Mouse (Mus musculus): ENCODE measurements at regions not wholly inside any gene's neighbourhood (a gene's known extent, or its start where the extent isn't known, plus 50 kb on each side); places are given as distances from the start of the nearest gene placed in this dataset.

- WGBS (ENCODE audit: insufficient replicate concordance) = 60% methylated on average over 2 of the region's 2 CpGs
- H3K36me3 ChIP-seq (ENCODE audit: control insufficient read depth, insufficient read depth, low read length) = no peaks in the 10 kb centered on the region
- ATAC-seq (replicated peaks; ENCODE audit: insufficient number of reproducible peaks, low FRiP score, low TSS enrichment) = no peak
- no peak overlapping the region for H3K4me2 ChIP-seq
- no peaks in the 10 kb centered on the region for H3K27me3 ChIP-seq (ENCODE audit: control insufficient read depth, insufficient read depth, low read length)
- no peak overlapping the region for H3K9ac ChIP-seq (ENCODE audit: low read depth, low read length)
- H3K4me1 ChIP-seq (ENCODE audit: control insufficient read depth, insufficient read depth, low read length) = no peaks in the 10 kb centered on the region
- no peak overlapping the region for H3K4me3 ChIP-seq (ENCODE audit: low read depth, low read length)
- H3K9me3 ChIP-seq (replicated peaks; ENCODE audit: control insufficient read depth, low read length) = no peaks in the 10 kb centered on the region
- H3K27ac ChIP-seq (ENCODE audit: low read depth, low read length) = no peak overlapping the region
Measured at GRCm38 (mm10) chr2:46678366-46678765, 1561.2 kb upstream of the Zeb2 start.

DNA sequence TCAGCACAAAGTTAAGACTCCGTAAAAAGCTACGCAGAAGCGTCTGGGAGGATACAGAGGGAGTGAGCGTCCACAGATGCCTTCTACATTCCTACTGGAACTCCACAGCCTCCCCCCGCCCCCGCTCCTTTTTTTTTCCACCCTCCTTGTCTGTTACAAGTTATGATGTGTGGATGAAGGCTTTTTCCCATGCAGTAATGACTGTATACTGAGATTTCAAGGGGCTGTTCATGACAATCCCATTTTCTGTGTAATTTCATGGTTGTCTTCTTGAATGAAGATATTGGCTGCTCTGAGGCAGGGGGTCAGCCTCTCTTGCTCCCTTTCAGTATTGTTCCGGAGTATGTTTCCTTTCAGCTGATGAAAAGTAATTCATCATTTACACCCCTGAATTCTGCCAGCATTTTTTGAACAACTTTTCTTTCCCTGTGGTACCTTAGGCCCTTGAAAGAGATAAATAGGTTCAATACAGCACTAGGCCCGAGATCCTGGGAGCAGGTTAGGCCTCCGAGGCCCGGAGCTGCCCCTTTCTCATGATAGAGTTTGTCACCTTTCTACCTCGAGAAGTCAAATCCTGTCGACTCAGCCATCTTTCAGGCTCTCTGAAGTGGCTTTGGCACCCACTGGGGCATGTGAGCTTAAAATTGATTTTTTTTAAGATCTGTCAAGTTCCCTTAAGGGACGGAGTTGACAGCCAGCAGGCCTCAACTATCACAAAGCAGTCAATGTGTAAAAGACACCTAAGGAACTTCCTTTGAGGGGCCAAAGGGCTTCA is 1552.5 kb upstream of the Zeb2 start:
- ATAC-seq (replicated peaks; ENCODE audit: insufficient number of reproducible peaks, low FRiP score, low TSS enrichment) = no peak
- Histone ChIP-seq H3K9me3 (replicated peaks; ENCODE audit: control insufficient read depth, low read length) (no peaks in the 10 kb centered on the region), H3K4me3 (ENCODE audit: low read depth, low read length) (no peak overlapping the region), H3K27ac (ENCODE audit: low read depth, low read length) (no peak overlapping the region), H3K9ac (ENCODE audit: low read depth, low read length) (no peak overlapping the region), H3K4me1 (ENCODE audit: control insufficient read depth, insufficient read depth, low read length) (no peaks in the 10 kb centered on the region; the same call in 1 of the 2 replicates), H3K27me3 (ENCODE audit: control insufficient read depth, insufficient read depth, low read length) (no peaks in the 10 kb centered on the region), H3K4me2 (no peak overlapping the region), H3K36me3 (ENCODE audit: control insufficient read depth, insufficient read depth, low read length) (no peaks in the 10 kb centered on the region)
- 67% methylated on average over 13 of the region's 13 CpGs for WGBS (ENCODE audit: insufficient replicate concordance)

DNA sequence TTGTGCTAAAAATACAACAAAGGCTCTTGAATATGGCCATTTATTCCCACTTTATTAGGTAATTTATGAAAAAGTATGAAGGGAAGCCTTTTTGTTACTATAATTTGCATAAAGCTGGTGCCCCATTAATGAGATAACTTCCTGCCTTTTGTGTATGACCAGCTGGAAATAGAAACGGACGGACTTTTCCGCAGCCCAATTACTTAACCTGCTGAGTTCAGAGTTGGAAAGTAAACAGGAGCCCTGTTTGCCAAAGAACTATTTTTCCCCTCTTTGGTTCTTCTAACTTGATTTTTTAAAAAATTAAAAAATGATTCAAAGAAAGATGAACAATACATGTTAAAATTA is 1549.8 kb upstream of the Zeb2 start:
- H3K4me1 ChIP-seq (ENCODE audit: control insufficient read depth, insufficient read depth, low read length) = no peaks in the 10 kb centered on the region; the same call in 1 of the 2 replicates
- H3K27me3 ChIP-seq (ENCODE audit: control insufficient read depth, insufficient read depth, low read length) = no peaks in the 10 kb centered on the region
- no peak for ATAC-seq (replicated peaks; ENCODE audit: insufficient number of reproducible peaks, low FRiP score, low TSS enrichment)
- no peak overlapping the region for H3K4me2 ChIP-seq
- H3K4me3 ChIP-seq (ENCODE audit: low read depth, low read length) = no peak overlapping the region
- WGBS (ENCODE audit: insufficient replicate concordance) = 78% methylated on average over 3 of the region's 3 CpGs
- H3K9me3 ChIP-seq (replicated peaks; ENCODE audit: control insufficient read depth, low read length) = no peaks in the 10 kb centered on the region
- no peak overlapping the region for H3K27ac ChIP-seq (ENCODE audit: low read depth, low read length)
- H3K36me3 ChIP-seq (ENCODE audit: control insufficient read depth, insufficient read depth, low read length) = no peaks in the 10 kb centered on the region
- H3K9ac ChIP-seq (ENCODE audit: low read depth, low read length) = no peak overlapping the region

- H3K27me3 ChIP-seq (ENCODE audit: control insufficient read depth, insufficient read depth, low read length) = no peaks in the 10 kb centered on the region
- WGBS (ENCODE audit: insufficient replicate concordance) = 67% methylated on average over 10 of the region's 10 CpGs
- no peak for ATAC-seq (replicated peaks; ENCODE audit: insufficient number of reproducible peaks, low FRiP score, low TSS enrichment)
- no peak overlapping the region for H3K9ac ChIP-seq (ENCODE audit: low read depth, low read length)
- H3K4me2 ChIP-seq = no peak overlapping the region
- no peak overlapping the region for H3K4me3 ChIP-seq (ENCODE audit: low read depth, low read length)
- H3K27ac ChIP-seq (ENCODE audit: low read depth, low read length) = no peak overlapping the region
- no peaks in the 10 kb centered on the region for H3K9me3 ChIP-seq (replicated peaks; ENCODE audit: control insufficient read depth, low read length)
- H3K36me3 ChIP-seq (ENCODE audit: control insufficient read depth, insufficient read depth, low read length) = no peaks in the 10 kb centered on the region
- H3K4me1 ChIP-seq (ENCODE audit: control insufficient read depth, insufficient read depth, low read length) = no peaks in the 10 kb centered on the region; the same call in 1 of the 2 replicates
Measured at GRCm38 (mm10) chr2:46666084-46666989, 1549.1 kb upstream of the Zeb2 start.

DNA sequence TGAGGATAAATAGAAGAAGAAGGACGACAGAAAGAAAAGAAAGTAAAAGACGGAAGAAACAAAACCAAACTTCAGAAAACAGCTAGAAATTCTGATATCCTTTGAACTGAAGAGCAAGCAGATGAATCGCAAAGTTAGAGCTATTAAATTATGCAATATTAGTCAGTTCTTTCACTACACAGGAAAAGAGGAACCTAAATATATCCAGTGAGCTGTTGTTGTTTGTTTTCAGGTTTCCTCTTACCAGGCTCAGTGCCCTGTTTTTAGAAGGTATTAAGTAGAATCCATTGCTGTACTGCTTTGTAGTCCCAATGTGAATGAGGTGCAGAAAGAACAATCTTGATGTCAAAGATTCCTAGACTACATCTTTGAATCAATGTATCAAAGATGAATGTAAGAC is 1544.7 kb upstream of the Zeb2 start:
- Histone ChIP-seq H3K27ac (ENCODE audit: low read depth, low read length) (no peak overlapping the region), H3K9ac (ENCODE audit: low read depth, low read length) (no peak overlapping the region), H3K27me3 (ENCODE audit: control insufficient read depth, insufficient read depth, low read length) (no peaks in the 10 kb centered on the region), H3K4me1 (ENCODE audit: control insufficient read depth, insufficient read depth, low read length) (no peaks in the 10 kb centered on the region), H3K4me3 (ENCODE audit: low read depth, low read length) (no peak overlapping the region), H3K36me3 (ENCODE audit: control insufficient read depth, insufficient read depth, low read length) (no peaks in the 10 kb centered on the region), H3K9me3 (replicated peaks; ENCODE audit: control insufficient read depth, low read length) (no peaks in the 10 kb centered on the region), H3K4me2 (no peak overlapping the region)
- 75% methylated on average over 3 of the region's 3 CpGs for WGBS (ENCODE audit: insufficient replicate concordance)
- no peak for ATAC-seq (replicated peaks; ENCODE audit: insufficient number of reproducible peaks, low FRiP score, low TSS enrichment)

GRCm38 (mm10) chr2:46660577-46660976 is 1543.4 kb upstream of the Zeb2 start:
- H3K9ac ChIP-seq (ENCODE audit: low read depth, low read length) = no peak overlapping the region
- H3K36me3 ChIP-seq (ENCODE audit: control insufficient read depth, insufficient read depth, low read length) = no peaks in the 10 kb centered on the region
- H3K27me3 ChIP-seq (ENCODE audit: control insufficient read depth, insufficient read depth, low read length) = no peaks in the 10 kb centered on the region
- ATAC-seq (replicated peaks; ENCODE audit: insufficient number of reproducible peaks, low FRiP score, low TSS enrichment) = no peak
- no peak overlapping the region for H3K4me2 ChIP-seq
- no peaks in the 10 kb centered on the region for H3K4me1 ChIP-seq (ENCODE audit: control insufficient read depth, insufficient read depth, low read length)
- 69% methylated on average over 3 of the region's 3 CpGs for WGBS (ENCODE audit: insufficient replicate concordance)
- no peaks in the 10 kb centered on the region for H3K9me3 ChIP-seq (replicated peaks; ENCODE audit: control insufficient read depth, low read length)
- H3K27ac ChIP-seq (ENCODE audit: low read depth, low read length) = no peak overlapping the region
- no peak overlapping the region for H3K4me3 ChIP-seq (ENCODE audit: low read depth, low read length)

- H3K4me3 ChIP-seq (ENCODE audit: low read depth, low read length) = no peak overlapping the region
- H3K4me1 ChIP-seq (ENCODE audit: control insufficient read depth, insufficient read depth, low read length) = no peaks in the 10 kb centered on the region
- no peak overlapping the region for H3K27ac ChIP-seq (ENCODE audit: low read depth, low read length)
- no peaks in the 10 kb centered on the region for H3K36me3 ChIP-seq (ENCODE audit: control insufficient read depth, insufficient read depth, low read length)
- no peak for ATAC-seq (replicated peaks; ENCODE audit: insufficient number of reproducible peaks, low FRiP score, low TSS enrichment)
- no peak overlapping the region for H3K4me2 ChIP-seq
- no peaks in the 10 kb centered on the region for H3K9me3 ChIP-seq (replicated peaks; ENCODE audit: control insufficient read depth, low read length)
- H3K27me3 ChIP-seq (ENCODE audit: control insufficient read depth, insufficient read depth, low read length) = no peaks in the 10 kb centered on the region
- 100% methylated on average over 1 of the region's 1 CpGs for WGBS (ENCODE audit: insufficient replicate concordance)
- H3K9ac ChIP-seq (ENCODE audit: low read depth, low read length) = no peak overlapping the region
Measured at GRCm38 (mm10) chr2:46655289-46655688, 1538.1 kb upstream of the Zeb2 start.

- Histone ChIP-seq H3K9ac (ENCODE audit: low read depth, low read length) (no peak overlapping the region), H3K4me2 (no peak overlapping the region), H3K36me3 (ENCODE audit: control insufficient read depth, insufficient read depth, low read length) (no peaks in the 10 kb centered on the region), H3K4me1 (ENCODE audit: control insufficient read depth, insufficient read depth, low read length) (no peaks in the 10 kb centered on the region), H3K27me3 (ENCODE audit: control insufficient read depth, insufficient read depth, low read length) (no peaks in the 10 kb centered on the region), H3K27ac (ENCODE audit: low read depth, low read length) (no peak overlapping the region), H3K4me3 (ENCODE audit: low read depth, low read length) (no peak overlapping the region), H3K9me3 (replicated peaks; ENCODE audit: control insufficient read depth, low read length) (no peaks in the 10 kb centered on the region)
- ATAC-seq (replicated peaks; ENCODE audit: insufficient number of reproducible peaks, low FRiP score, low TSS enrichment) = no peak
- WGBS (ENCODE audit: insufficient replicate concordance) = 81% methylated on average over 1 of the region's 1 CpGs
Measured at GRCm38 (mm10) chr2:46652616-46653015, 1535.4 kb upstream of the Zeb2 start.
